Mouse (Mus musculus): ENCODE measurements around the gene Atg3. TPM values are rescaled to one million over a fixed set of nuclear protein-coding genes. Genes with fewer than 3 reads are reported as not detected.

The Atg3 gene
- total and polyA plus RNA-seq, 3 experiments, result 25.8 to 39.8 TPM; not detected in 1

- no peak overlapping the region for H3K27ac ChIP-seq (ENCODE audit: control insufficient read depth, low read depth, low read length)
- H3K27me3 ChIP-seq (ENCODE audit: control insufficient read depth in 1 of 2, insufficient read depth in 2 of 2, low read length in 2 of 2), result peaks cover 1 to 2% of the 10 kb centered on the region in 2 experiments; a peak in 1 of 4 replicates
- TF ChIP-seq NELFE (IDR thresholded peaks at IDR 0.05; ENCODE audit: low read depth, low read length), result no peak
- no peak for DNase-seq (ENCODE audit: low read depth, low spot score)
- H3K9ac ChIP-seq (ENCODE audit: control insufficient read depth, low read depth, low read length, poor library complexity, severe bottlenecking), result no peak overlapping the region
- H3K36me3 ChIP-seq (ENCODE audit: control insufficient read depth in 1 of 2, insufficient read depth in 2 of 2, low read length in 2 of 2), result no peaks in the 10 kb centered on the region
- no peaks in the 10 kb centered on the region for H3K9me3 ChIP-seq (replicated peaks; ENCODE audit: insufficient read depth, low read length)
- no peak overlapping the region for H3K4me3 ChIP-seq (ENCODE audit: control insufficient read depth in 1 of 2, insufficient read depth in 1 of 2, low read depth in 2 of 2, low read length in 2 of 2)
- H3K4me1 ChIP-seq (ENCODE audit: control insufficient read depth in 1 of 2, insufficient read depth in 2 of 2, low read length in 2 of 2), result no peaks in the 10 kb centered on the region
- no peaks in the 10 kb centered on the region for H3K79me2 ChIP-seq (ENCODE audit: control insufficient read depth, insufficient read depth, low read length, poor library complexity)
These were observed 45.9 kb downstream of the Atg3 start for GRCm38 (mm10) chr16:45204438-45204837.

- DNase-seq (ENCODE audit: low read depth, low spot score), result no peak
- H3K79me2 ChIP-seq (ENCODE audit: control insufficient read depth, insufficient read depth, low read length, poor library complexity), result no peaks in the 10 kb centered on the region
These were observed 46.5 kb downstream of the Atg3 start for GRCm38 (mm10) chr16:45204859-45205670.

GRCm38 (mm10) chr16:45222016-45222415 is 63.4 kb downstream of the Atg3 start:
- Histone ChIP-seq H3K4me3 (ENCODE audit: control insufficient read depth in 1 of 2, insufficient read depth in 1 of 2, low read depth in 2 of 2, low read length in 2 of 2) (no peak overlapping the region), H3K27ac (ENCODE audit: control insufficient read depth, low read depth, low read length) (no peak overlapping the region), H3K27me3 (ENCODE audit: control insufficient read depth in 1 of 2, insufficient read depth in 2 of 2, low read length in 2 of 2) (no peaks in the 10 kb centered on the region), H3K4me1 (ENCODE audit: control insufficient read depth in 1 of 2, insufficient read depth in 2 of 2, low read length in 2 of 2) (no peaks in the 10 kb centered on the region; a peak in 1 of 4 replicates), H3K9ac (ENCODE audit: control insufficient read depth, low read depth, low read length, poor library complexity, severe bottlenecking) (no peak overlapping the region), H3K9me3 (replicated peaks; ENCODE audit: insufficient read depth, low read length) (no peaks in the 10 kb centered on the region), H3K36me3 (ENCODE audit: control insufficient read depth in 1 of 2, insufficient read depth in 2 of 2, low read length in 2 of 2) (no peaks in the 10 kb centered on the region), H3K79me2 (ENCODE audit: control insufficient read depth, insufficient read depth, low read length, poor library complexity) (no peaks in the 10 kb centered on the region)
- TF ChIP-seq RAD21 (IDR thresholded peaks at IDR 0.05; ENCODE audit: low read depth, low read length) (no peak), CTCF (IDR thresholded peaks at IDR 0.05 in 2 of 3, conservative IDR thresholded peaks at IDR 0.05 in 1 of 3; ENCODE audit: control insufficient read depth in 1 of 3, insufficient read depth in 1 of 3, low read depth in 2 of 3, low read length in 3 of 3, poor library complexity in 1 of 3, severe bottlenecking in 1 of 3) (no peak), TBP (IDR thresholded peaks at IDR 0.05; ENCODE audit: low read depth, low read length) (no peak), TCF12 (IDR thresholded peaks at IDR 0.05; ENCODE audit: low read depth, low read length) (no peak), BHLHE40 (IDR thresholded peaks at IDR 0.05; ENCODE audit: borderline replicate concordance, low read depth, low read length) (no peak), GATA1 (IDR thresholded peaks at IDR 0.05; ENCODE audit: low read depth, low read length) (no peak), GABPA (IDR thresholded peaks at IDR 0.05; ENCODE audit: low read depth, low read length) (no peak), MXI1 (IDR thresholded peaks at IDR 0.05; ENCODE audit: low read depth, low read length) (no peak), POLR2AphosphoS2 (IDR thresholded peaks at IDR 0.05; ENCODE audit: low read length) (no peak)
- no peak for DNase-seq (ENCODE audit: low read depth, low spot score)

More at GRCm38 (mm10) chr16:45204859-45205670, 46.5 kb downstream of the Atg3 start:
- Histone ChIP-seq H3K4me3 (ENCODE audit: control insufficient read depth in 1 of 2, insufficient read depth in 1 of 2, low read depth in 2 of 2, low read length in 2 of 2) (no peak overlapping the region), H3K4me1 (ENCODE audit: control insufficient read depth in 1 of 2, insufficient read depth in 2 of 2, low read length in 2 of 2) (no peaks in the 10 kb centered on the region), H3K27ac (ENCODE audit: control insufficient read depth, low read depth, low read length) (no peak overlapping the region), H3K27me3 (ENCODE audit: control insufficient read depth in 1 of 2, insufficient read depth in 2 of 2, low read length in 2 of 2) (peaks cover 1 to 2% of the 10 kb centered on the region in 2 experiments; a peak in 1 of 4 replicates), H3K9ac (ENCODE audit: control insufficient read depth, low read depth, low read length, poor library complexity, severe bottlenecking) (no peak overlapping the region), H3K36me3 (ENCODE audit: control insufficient read depth in 1 of 2, insufficient read depth in 2 of 2, low read length in 2 of 2) (no peaks in the 10 kb centered on the region), H3K9me3 (replicated peaks; ENCODE audit: insufficient read depth, low read length) (no peaks in the 10 kb centered on the region)
- TF ChIP-seq RCOR1 (IDR thresholded peaks at IDR 0.05; ENCODE audit: low read depth, low read length) (no peak), MAFK (IDR thresholded peaks at IDR 0.05; ENCODE audit: borderline replicate concordance, low read depth, low read length) (no peak), CHD1 (IDR thresholded peaks at IDR 0.05; ENCODE audit: low read depth, low read length) (no peak), NELFE (IDR thresholded peaks at IDR 0.05; ENCODE audit: low read depth, low read length) (no peak)
